Mouse (Mus musculus): ENCODE measurements at regions not wholly inside any gene's neighbourhood (a gene's known extent, or its start where the extent isn't known, plus 50 kb on each side); places are given as distances from the start of the nearest gene placed in this dataset.

GRCm38 (mm10) chr14:64533591-64534151 lies 429.6 kb downstream of the Prss52 start:
- Histone ChIP-seq H3K9me3 (ENCODE audit: control insufficient read depth, low read length) (no peaks in the 10 kb centered on the region), H3K4me3 (replicated peaks; ENCODE audit: low read depth, low read length) (no peak overlapping the region), H3K9ac (replicated peaks; ENCODE audit: low read length) (peak overlapping the region; percentile 37; the same call in 1 of the 2 replicates), H3K27me3 (ENCODE audit: control insufficient read depth, insufficient read depth, low read length) (no peaks in the 10 kb centered on the region), H3K27ac (replicated peaks; ENCODE audit: low read depth, low read length) (peak overlapping the region; percentile 93), H3K36me3 (ENCODE audit: control insufficient read depth, insufficient read depth, low read length) (no peaks in the 10 kb centered on the region), H3K4me2 (ENCODE audit: low read length) (peak overlapping the region; percentile 33), H3K4me1 (ENCODE audit: control insufficient read depth, insufficient read depth, low read length) (peaks cover 27% of the 10 kb centered on the region)
- peak; percentile 78 for DNase-seq
- WGBS, result under 1% methylated on average over 7 of the region's 7 CpGs
- peak; percentile 67; the same call in 1 of the 2 replicates for ATAC-seq (ENCODE audit: low FRiP score, low TSS enrichment)

- Histone ChIP-seq H3K27me3 (ENCODE audit: control insufficient read depth, insufficient read depth, low read length) (no peaks in the 10 kb centered on the region), H3K9ac (replicated peaks; ENCODE audit: low read length) (no peak overlapping the region; the same call in 1 of the 2 replicates), H3K4me3 (replicated peaks; ENCODE audit: low read depth, low read length) (no peak overlapping the region), H3K27ac (replicated peaks; ENCODE audit: low read depth, low read length) (peak overlapping the region; percentile 93), H3K4me1 (ENCODE audit: control insufficient read depth, insufficient read depth, low read length) (peaks cover 27% of the 10 kb centered on the region), H3K9me3 (ENCODE audit: control insufficient read depth, low read length) (no peaks in the 10 kb centered on the region), H3K4me2 (ENCODE audit: low read length) (peak overlapping the region; percentile 33), H3K36me3 (ENCODE audit: control insufficient read depth, insufficient read depth, low read length) (no peaks in the 10 kb centered on the region)
- peak; percentile 53 for DNase-seq
- WGBS, result 17% methylated on average over 4 of the region's 4 CpGs
- no peak for ATAC-seq (ENCODE audit: low FRiP score, low TSS enrichment)
Observed at GRCm38 (mm10) chr14:64534194-64534593, 430.1 kb downstream of the Prss52 start.

GRCm38 (mm10) chr14:64539436-64539835 lies 435.4 kb downstream of the Prss52 start:
- no peaks in the 10 kb centered on the region for H3K9me3 ChIP-seq (ENCODE audit: control insufficient read depth, low read length)
- DNase-seq (no peak), ATAC-seq (ENCODE audit: low FRiP score, low TSS enrichment) (no peak)
- 67% methylated on average over 2 of the region's 2 CpGs for WGBS
- peaks cover 6% of the 10 kb centered on the region for H3K4me1 ChIP-seq (ENCODE audit: control insufficient read depth, insufficient read depth, low read length)
- no peaks in the 10 kb centered on the region for H3K36me3 ChIP-seq (ENCODE audit: control insufficient read depth, insufficient read depth, low read length)
- no peak overlapping the region for H3K4me2 ChIP-seq (ENCODE audit: low read length)
- H3K27me3 ChIP-seq (ENCODE audit: control insufficient read depth, insufficient read depth, low read length), result no peaks in the 10 kb centered on the region
- H3K27ac ChIP-seq (replicated peaks; ENCODE audit: low read depth, low read length), result no peak overlapping the region
- H3K9ac ChIP-seq (replicated peaks; ENCODE audit: low read length), result no peak overlapping the region
- H3K4me3 ChIP-seq (replicated peaks; ENCODE audit: low read depth, low read length), result no peak overlapping the region

- 73% methylated on average over 3 of the region's 3 CpGs for WGBS
- H3K9me3 ChIP-seq (ENCODE audit: control insufficient read depth, low read length), result no peaks in the 10 kb centered on the region
- DNase-seq (no peak), ATAC-seq (ENCODE audit: low FRiP score, low TSS enrichment) (no peak)
- no peak overlapping the region for H3K27ac ChIP-seq (replicated peaks; ENCODE audit: low read depth, low read length)
- H3K4me2 ChIP-seq (ENCODE audit: low read length), result no peak overlapping the region
- H3K4me3 ChIP-seq (replicated peaks; ENCODE audit: low read depth, low read length), result no peak overlapping the region
- no peaks in the 10 kb centered on the region for H3K36me3 ChIP-seq (ENCODE audit: control insufficient read depth, insufficient read depth, low read length)
- H3K27me3 ChIP-seq (ENCODE audit: control insufficient read depth, insufficient read depth, low read length), result no peaks in the 10 kb centered on the region
- no peak overlapping the region for H3K9ac ChIP-seq (replicated peaks; ENCODE audit: low read length)
- H3K4me1 ChIP-seq (ENCODE audit: control insufficient read depth, insufficient read depth, low read length), result no peaks in the 10 kb centered on the region
Observed at GRCm38 (mm10) chr14:64545056-64545455, 441.0 kb downstream of the Prss52 start.

- Histone ChIP-seq H3K9ac (replicated peaks; ENCODE audit: low read length) (no peak overlapping the region), H3K27ac (replicated peaks; ENCODE audit: low read depth, low read length) (no peak overlapping the region), H3K36me3 (ENCODE audit: control insufficient read depth, insufficient read depth, low read length) (no peaks in the 10 kb centered on the region), H3K9me3 (ENCODE audit: control insufficient read depth, low read length) (no peaks in the 10 kb centered on the region), H3K27me3 (ENCODE audit: control insufficient read depth, insufficient read depth, low read length) (no peaks in the 10 kb centered on the region), H3K4me1 (ENCODE audit: control insufficient read depth, insufficient read depth, low read length) (no peaks in the 10 kb centered on the region), H3K4me2 (ENCODE audit: low read length) (no peak overlapping the region), H3K4me3 (replicated peaks; ENCODE audit: low read depth, low read length) (no peak overlapping the region)
- peak; percentile 36 for DNase-seq
- WGBS, result 9% methylated on average over 4 of the region's 4 CpGs
- no peak for ATAC-seq (ENCODE audit: low FRiP score, low TSS enrichment)
Observed at GRCm38 (mm10) chr14:64546787-64547186, 442.7 kb downstream of the Prss52 start.

- DNase-seq (no peak), ATAC-seq (ENCODE audit: low FRiP score, low TSS enrichment) (no peak)
- Histone ChIP-seq H3K36me3 (ENCODE audit: control insufficient read depth, insufficient read depth, low read length) (no peaks in the 10 kb centered on the region), H3K4me2 (ENCODE audit: low read length) (no peak overlapping the region), H3K4me3 (replicated peaks; ENCODE audit: low read depth, low read length) (no peak overlapping the region), H3K4me1 (ENCODE audit: control insufficient read depth, insufficient read depth, low read length) (no peaks in the 10 kb centered on the region), H3K27me3 (ENCODE audit: control insufficient read depth, insufficient read depth, low read length) (no peaks in the 10 kb centered on the region), H3K9ac (replicated peaks; ENCODE audit: low read length) (no peak overlapping the region), H3K27ac (replicated peaks; ENCODE audit: low read depth, low read length) (no peak overlapping the region), H3K9me3 (ENCODE audit: control insufficient read depth, low read length) (no peaks in the 10 kb centered on the region)
- WGBS, result 61% methylated on average over 4 of the region's 4 CpGs
Observed at GRCm38 (mm10) chr14:64552951-64553350, 448.9 kb downstream of the Prss52 start.

- 90% methylated on average over 7 of the region's 7 CpGs for WGBS
Observed at GRCm38 (mm10) chr14:64556042-64556441, 452.0 kb downstream of the Prss52 start.

GRCm38 (mm10) chr14:64557453-64557852 lies 453.4 kb downstream of the Prss52 start:
- DNase-seq (peak; percentile 47), ATAC-seq (ENCODE audit: low FRiP score, low TSS enrichment) (no peak)
- 62% methylated on average over 6 of the region's 6 CpGs for WGBS
- no peak overlapping the region for H3K4me3 ChIP-seq (replicated peaks; ENCODE audit: low read depth, low read length)
- no peak overlapping the region for H3K27ac ChIP-seq (replicated peaks; ENCODE audit: low read depth, low read length)
- H3K9me3 ChIP-seq (ENCODE audit: control insufficient read depth, low read length), result no peaks in the 10 kb centered on the region
- no peaks in the 10 kb centered on the region for H3K27me3 ChIP-seq (ENCODE audit: control insufficient read depth, insufficient read depth, low read length)
- H3K9ac ChIP-seq (replicated peaks; ENCODE audit: low read length), result no peak overlapping the region
- no peak overlapping the region for H3K4me2 ChIP-seq (ENCODE audit: low read length)
- no peaks in the 10 kb centered on the region for H3K36me3 ChIP-seq (ENCODE audit: control insufficient read depth, insufficient read depth, low read length)
- no peaks in the 10 kb centered on the region for H3K4me1 ChIP-seq (ENCODE audit: control insufficient read depth, insufficient read depth, low read length)

More at GRCm38 (mm10) chr14:64556042-64556441, 452.0 kb downstream of the Prss52 start:
- no peak for ATAC-seq (ENCODE audit: low FRiP score, low TSS enrichment)
- no peak overlapping the region for H3K4me3 ChIP-seq (replicated peaks; ENCODE audit: low read depth, low read length)
- H3K9me3 ChIP-seq (ENCODE audit: control insufficient read depth, low read length), result no peaks in the 10 kb centered on the region
- H3K27me3 ChIP-seq (ENCODE audit: control insufficient read depth, insufficient read depth, low read length), result no peaks in the 10 kb centered on the region
- no peaks in the 10 kb centered on the region for H3K36me3 ChIP-seq (ENCODE audit: control insufficient read depth, insufficient read depth, low read length)
- DNase-seq, result no peak
- H3K4me2 ChIP-seq (ENCODE audit: low read length), result no peak overlapping the region
- H3K4me1 ChIP-seq (ENCODE audit: control insufficient read depth, insufficient read depth, low read length), result no peaks in the 10 kb centered on the region
- no peak overlapping the region for H3K9ac ChIP-seq (replicated peaks; ENCODE audit: low read length)
- H3K27ac ChIP-seq (replicated peaks; ENCODE audit: low read depth, low read length), result no peak overlapping the region

- no peaks in the 10 kb centered on the region for H3K9me3 ChIP-seq (ENCODE audit: control insufficient read depth, low read length)
- no peaks in the 10 kb centered on the region for H3K4me1 ChIP-seq (ENCODE audit: control insufficient read depth, insufficient read depth, low read length)
- H3K4me3 ChIP-seq (replicated peaks; ENCODE audit: low read depth, low read length), result no peak overlapping the region
- WGBS, result 12% methylated on average over 6 of the region's 6 CpGs
- ATAC-seq (ENCODE audit: low FRiP score, low TSS enrichment) (no peak), DNase-seq (no peak)
- H3K36me3 ChIP-seq (ENCODE audit: control insufficient read depth, insufficient read depth, low read length), result no peaks in the 10 kb centered on the region
- H3K27me3 ChIP-seq (ENCODE audit: control insufficient read depth, insufficient read depth, low read length), result no peaks in the 10 kb centered on the region
- no peak overlapping the region for H3K4me2 ChIP-seq (ENCODE audit: low read length)
- H3K27ac ChIP-seq (replicated peaks; ENCODE audit: low read depth, low read length), result no peak overlapping the region
- H3K9ac ChIP-seq (replicated peaks; ENCODE audit: low read length), result no peak overlapping the region
Observed at GRCm38 (mm10) chr14:64568689-64569088, 464.6 kb downstream of the Prss52 start.
